Mouse (Mus musculus) liver, embryonic 15.5 days (tissue): ENCODE data around the gene Pkp1. TPM values are rescaled to one million over a fixed set of nuclear protein-coding genes. Genes with fewer than 3 reads are reported as not detected.

ENCODE experiments used
- ATAC-seq: fragments of 200-750 bp; cut with Nextera tagmentation; 2 replicates; pipeline ENCODE4 v1.8.0; 2017; ENCODE audit warnings: moderate number of reproducible peaks, mild to moderate bottlenecking, moderate library complexity; ENCODE audit not compliant: insufficient read depth
- H3K27ac ChIP-seq: fragments of 300-500 bp; sonication (generic); replicated peaks from 2 replicates; pipeline ENCODE4 v1.5.1; 2015; ENCODE audit warnings: mild to moderate bottlenecking, inconsistent platforms
- H3K27me3 ChIP-seq: fragments of 300-500 bp; sonication (generic); 2 replicates; pipeline ENCODE4 v1.6.1; 2015; ENCODE audit warnings: mild to moderate bottlenecking, inconsistent platforms
- H3K36me3 ChIP-seq: fragments of 300-500 bp; sonication (generic); replicated peaks from 2 replicates; pipeline ENCODE4 v1.6.1; 2015; ENCODE audit warnings: moderate library complexity, mild to moderate bottlenecking, inconsistent platforms
- H3K4me1 ChIP-seq: fragments of 300-500 bp; sonication (generic); replicated peaks from 2 replicates; pipeline ENCODE4 v1.6.1; 2015; ENCODE audit warnings: inconsistent platforms
- H3K4me2 ChIP-seq: fragments of 300-500 bp; sonication (generic); 2 replicates; pipeline ENCODE4 v1.6.1; 2015; ENCODE audit warnings: moderate library complexity, mild to moderate bottlenecking, inconsistent platforms
- H3K4me3 ChIP-seq: fragments of 300-500 bp; sonication (generic); replicated peaks from 2 replicates; pipeline ENCODE4 v1.5.1; 2015; ENCODE audit warnings: mild to moderate bottlenecking, inconsistent platforms
- H3K9ac ChIP-seq: fragments of 300-500 bp; sonication (generic); 2 replicates; pipeline ENCODE4 v1.6.1; 2015; ENCODE audit warnings: moderate library complexity, mild to moderate bottlenecking, inconsistent platforms
- H3K9me3 ChIP-seq: fragments of 300-500 bp; sonication (generic); replicated peaks from 2 replicates; pipeline ENCODE4 v1.6.1; 2016; ENCODE audit warnings: inconsistent platforms
- WGBS: fragments of 180-500 bp; shearing (Covaris S2); methylation state at CpG from one replicate; pipeline ENCODE4 v1.1.7; 2015; ENCODE audit warnings: mixed read lengths; ENCODE audit not compliant: insufficient replicate concordance; 5-methylcytosine and 5-hydroxymethylcytosine counted together
- polyA plus RNA-seq: library from polyadenylated mRNA; unstranded; fragments of >200 nt; fragmentation: Nextera tagmentation; extraction: Ambion mirVana; gene quantifications from 2 replicates; pipeline ENCODE4 v1.2.1, GENCODE M21; 2015

Gene Pkp1
- polyA plus RNA-seq, 1 experiment from 2014 or later, result not detected

- WGBS, result 50% methylated on average over 11 of the region's 11 CpGs
- no peaks in the 10 kb centered on the region for H3K9me3 ChIP-seq
- H3K4me1 ChIP-seq, result no peaks in the 10 kb centered on the region
- H3K36me3 ChIP-seq, result no peaks in the 10 kb centered on the region
- no peak overlapping the region for H3K4me3 ChIP-seq
- H3K4me2 ChIP-seq, result no peak overlapping the region
- peaks cover 84% of the 10 kb centered on the region for H3K27me3 ChIP-seq
- no peak for ATAC-seq
- H3K9ac ChIP-seq, result no peak overlapping the region
- no peak overlapping the region for H3K27ac ChIP-seq
These were observed 12.3 kb downstream of the Pkp1 start for GRCm38 (mm10) chr1:135906736-135907135.

- H3K9ac ChIP-seq, result no peak overlapping the region
- H3K27ac ChIP-seq, result no peak overlapping the region
- peaks cover 86% of the 10 kb centered on the region for H3K27me3 ChIP-seq
- WGBS, result 64% methylated on average over 7 of the region's 7 CpGs
- H3K9me3 ChIP-seq, result no peaks in the 10 kb centered on the region
- peaks cover 9% of the 10 kb centered on the region for H3K4me1 ChIP-seq
- H3K36me3 ChIP-seq, result no peaks in the 10 kb centered on the region
- ATAC-seq, result no peak
- no peak overlapping the region for H3K4me2 ChIP-seq
- no peak overlapping the region for H3K4me3 ChIP-seq
These were observed 19.0 kb downstream of the Pkp1 start for GRCm38 (mm10) chr1:135899991-135900515.

GRCm38 (mm10) chr1:135899295-135899694 is 19.7 kb downstream of the Pkp1 start:
- Histone ChIP-seq H3K27me3 (peaks cover 84% of the 10 kb centered on the region), H3K9me3 (no peaks in the 10 kb centered on the region), H3K9ac (no peak overlapping the region), H3K4me3 (no peak overlapping the region), H3K27ac (no peak overlapping the region), H3K36me3 (no peaks in the 10 kb centered on the region), H3K4me1 (peaks cover 10% of the 10 kb centered on the region), H3K4me2 (no peak overlapping the region)
- ATAC-seq, result no peak
- 66% methylated on average over 6 of the region's 6 CpGs for WGBS

GRCm38 (mm10) chr1:135895367-135895766 is 23.6 kb downstream of the Pkp1 start:
- WGBS, result 65% methylated on average over 4 of the region's 4 CpGs
- Histone ChIP-seq H3K9me3 (no peaks in the 10 kb centered on the region), H3K27me3 (peaks cover 76% of the 10 kb centered on the region), H3K4me3 (no peak overlapping the region), H3K4me1 (peaks cover 10% of the 10 kb centered on the region), H3K36me3 (no peaks in the 10 kb centered on the region), H3K9ac (no peak overlapping the region), H3K4me2 (0 out of 2 replicates have a peak overlapping the region, but pooled peaks have one; percentile 7), H3K27ac (no peak overlapping the region)
- ATAC-seq, result peak; percentile 51; the same call in 1 of the 2 replicates

- Histone ChIP-seq H3K9me3 (no peaks in the 10 kb centered on the region), H3K4me2 (no peak overlapping the region), H3K4me3 (no peak overlapping the region), H3K27me3 (peaks cover 70% of the 10 kb centered on the region), H3K36me3 (no peaks in the 10 kb centered on the region), H3K9ac (no peak overlapping the region), H3K4me1 (peaks cover 10% of the 10 kb centered on the region), H3K27ac (no peak overlapping the region)
- no peak for ATAC-seq
- WGBS, result 71% methylated on average over 3 of the region's 3 CpGs
These were observed 25.6 kb downstream of the Pkp1 start for GRCm38 (mm10) chr1:135893377-135893776.

- H3K27me3 ChIP-seq, result peaks cover 70% of the 10 kb centered on the region
- no peak overlapping the region for H3K27ac ChIP-seq
- no peaks in the 10 kb centered on the region for H3K36me3 ChIP-seq
- no peak overlapping the region for H3K9ac ChIP-seq
- no peaks in the 10 kb centered on the region for H3K9me3 ChIP-seq
- ATAC-seq, result no peak
- peaks cover 10% of the 10 kb centered on the region for H3K4me1 ChIP-seq
- H3K4me3 ChIP-seq, result no peak overlapping the region
- 57% methylated on average over 6 of the region's 6 CpGs for WGBS
- H3K4me2 ChIP-seq, result no peak overlapping the region
These were observed 26.2 kb downstream of the Pkp1 start for GRCm38 (mm10) chr1:135892764-135893163.

GRCm38 (mm10) chr1:135892233-135892632 is 26.8 kb downstream of the Pkp1 start:
- Histone ChIP-seq H3K36me3 (no peaks in the 10 kb centered on the region), H3K27me3 (peaks cover 67% of the 10 kb centered on the region), H3K4me1 (peaks cover 10% of the 10 kb centered on the region), H3K9ac (no peak overlapping the region), H3K4me3 (no peak overlapping the region), H3K27ac (no peak overlapping the region), H3K4me2 (no peak overlapping the region), H3K9me3 (no peaks in the 10 kb centered on the region)
- WGBS, result 60% methylated on average over 6 of the region's 6 CpGs
- ATAC-seq, result no peak

GRCm38 (mm10) chr1:135891424-135892216 is 27.4 kb downstream of the Pkp1 start:
- H3K9ac ChIP-seq, result no peak overlapping the region
- H3K9me3 ChIP-seq, result no peaks in the 10 kb centered on the region
- no peak for ATAC-seq
- no peaks in the 10 kb centered on the region for H3K36me3 ChIP-seq
- no peak overlapping the region for H3K4me2 ChIP-seq
- 50% methylated on average over 11 of the region's 11 CpGs for WGBS
- H3K4me1 ChIP-seq, result peaks cover 10% of the 10 kb centered on the region
- H3K27ac ChIP-seq, result no peak overlapping the region
- no peak overlapping the region for H3K4me3 ChIP-seq
- peaks cover 64% of the 10 kb centered on the region for H3K27me3 ChIP-seq

- no peaks in the 10 kb centered on the region for H3K9me3 ChIP-seq
- H3K36me3 ChIP-seq, result no peaks in the 10 kb centered on the region
- no peak for ATAC-seq
- WGBS, result 62% methylated on average over 20 of the region's 20 CpGs
- H3K27ac ChIP-seq, result no peak overlapping the region
- peaks cover 60% of the 10 kb centered on the region for H3K27me3 ChIP-seq
- H3K4me2 ChIP-seq, result no peak overlapping the region
- no peaks in the 10 kb centered on the region for H3K4me1 ChIP-seq
- no peak overlapping the region for H3K9ac ChIP-seq
- H3K4me3 ChIP-seq, result no peak overlapping the region
These were observed 29.4 kb downstream of the Pkp1 start for GRCm38 (mm10) chr1:135889461-135890185.

- no peak overlapping the region for H3K4me3 ChIP-seq
- no peaks in the 10 kb centered on the region for H3K36me3 ChIP-seq
- 47% methylated on average over 10 of the region's 10 CpGs for WGBS
- H3K9me3 ChIP-seq, result no peaks in the 10 kb centered on the region
- H3K27ac ChIP-seq, result no peak overlapping the region
- no peaks in the 10 kb centered on the region for H3K4me1 ChIP-seq
- no peak for ATAC-seq
- no peak overlapping the region for H3K4me2 ChIP-seq
- H3K9ac ChIP-seq, result no peak overlapping the region
- H3K27me3 ChIP-seq, result peaks cover 40% of the 10 kb centered on the region
These were observed 36.5 kb downstream of the Pkp1 start for GRCm38 (mm10) chr1:135882385-135883109.

- Histone ChIP-seq H3K9me3 (no peaks in the 10 kb centered on the region), H3K27me3 (peaks cover 27% of the 10 kb centered on the region), H3K4me1 (no peaks in the 10 kb centered on the region), H3K4me3 (no peak overlapping the region), H3K4me2 (no peak overlapping the region), H3K27ac (no peak overlapping the region), H3K9ac (no peak overlapping the region), H3K36me3 (no peaks in the 10 kb centered on the region)
- ATAC-seq, result no peak
- 51% methylated on average over 2 of the region's 2 CpGs for WGBS
These were observed 41.8 kb downstream of the Pkp1 start for GRCm38 (mm10) chr1:135877248-135877647.
